Mouse (Mus musculus): Measurements from ENCODE around the gene Ptma. TPM values are rescaled to one million over a fixed set of nuclear protein-coding genes. Genes with fewer than 3 reads are reported as not detected.
A peak's percentile ranks its signal among the peaks of the same experiment; 100 is the strongest.
"Not testable (repeated sequence)": the region's sequence is repeated elsewhere in the genome, so short reads cannot be mapped to it uniquely, and the experiment has no call there.

The Ptma gene
- polyA plus RNA-seq, 2 experiments = 2,429 to 3,055 TPM

GRCm38 (mm10) chr1:86510266-86510665, 16.3 kb upstream of the Ptma start:
- TF ChIP-seq POLR2A (IDR thresholded peaks at IDR 0.05; ENCODE audit: borderline replicate concordance, extremely low read depth, insufficient read depth, insufficient read length) = no peak
- DNase-seq (ENCODE audit: low spot score) = no peak
- H3K27ac ChIP-seq (replicated peaks; ENCODE audit: low read depth, low read length) = no peak overlapping the region

DNA sequence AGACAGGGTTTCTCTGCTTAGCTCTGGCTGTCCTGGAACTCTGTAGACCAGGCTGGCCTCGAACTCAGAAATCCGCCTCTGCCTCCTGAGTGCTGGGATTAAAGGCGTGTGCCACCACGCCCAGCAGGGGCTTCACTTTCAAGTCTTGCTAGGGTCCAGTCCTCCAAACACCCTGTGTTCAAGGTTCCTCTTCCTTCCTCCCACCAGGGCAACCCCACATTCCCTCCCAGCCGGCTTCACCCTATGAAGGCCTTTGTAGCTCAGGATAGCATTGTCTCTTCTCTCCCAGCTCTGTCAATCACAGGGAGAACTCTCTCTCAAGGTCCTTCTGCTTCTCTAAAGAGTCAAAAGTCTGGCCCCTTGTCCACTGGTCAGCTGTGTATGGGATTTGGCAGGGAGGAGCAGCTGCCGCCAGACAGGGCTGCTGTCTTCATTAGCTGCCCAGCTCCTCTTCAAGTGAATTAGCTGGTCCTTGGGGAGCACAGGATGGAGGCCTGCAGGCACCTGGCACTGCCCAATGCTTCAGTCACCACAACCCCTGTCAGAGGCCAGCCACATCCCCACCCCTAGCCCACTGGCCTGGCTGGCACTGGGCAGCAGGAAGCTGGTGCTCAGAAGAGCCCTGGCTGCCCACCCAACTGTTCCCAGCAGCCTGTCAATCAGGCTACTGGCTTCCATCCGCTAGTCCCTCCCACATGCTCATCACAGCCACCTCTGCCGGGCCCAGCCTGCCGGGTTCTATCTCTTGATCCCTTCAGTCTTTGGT, 15.7 kb upstream of the Ptma start:
- peaks cover 16% of the 10 kb centered on the region for H3K4me1 ChIP-seq (ENCODE audit: control insufficient read depth, insufficient read depth, low read length)
- no peak for ATAC-seq (ENCODE audit: low FRiP score, low read depth)
- H3K4me2 ChIP-seq (replicated peaks; ENCODE audit: low read depth, low read length, severe bottlenecking) = no peak overlapping the region
- no peak for TF ChIP-seq POLR2A (IDR thresholded peaks at IDR 0.05; ENCODE audit: borderline replicate concordance, extremely low read depth, insufficient read depth, insufficient read length)
- no peak for DNase-seq (ENCODE audit: low spot score)
- H3K36me3 ChIP-seq (ENCODE audit: control insufficient read depth, insufficient read depth, low read length) = no peaks in the 10 kb centered on the region
- no peaks in the 10 kb centered on the region for H3K27me3 ChIP-seq (ENCODE audit: control insufficient read depth, insufficient read depth, low read length)
- H3K27ac ChIP-seq (replicated peaks; ENCODE audit: low read depth, low read length) = no peak overlapping the region
- H3K4me3 ChIP-seq (replicated peaks; ENCODE audit: low read length) = no peak overlapping the region
- no peaks in the 10 kb centered on the region for H3K9me3 ChIP-seq (ENCODE audit: control insufficient read depth, low read length)
- H3K9ac ChIP-seq (ENCODE audit: low read depth, low read length, severe bottlenecking) = no peak overlapping the region
- 73% methylated on average over 9 of the region's 9 CpGs for WGBS

More at GRCm38 (mm10) chr1:86510266-86510665, 16.3 kb upstream of the Ptma start:
- Histone ChIP-seq H3K4me3 (replicated peaks; ENCODE audit: low read length) (no peak overlapping the region), H3K27me3 (ENCODE audit: control insufficient read depth, insufficient read depth, low read length) (no peaks in the 10 kb centered on the region), H3K9ac (ENCODE audit: low read depth, low read length, severe bottlenecking) (no peak overlapping the region), H3K36me3 (ENCODE audit: control insufficient read depth, insufficient read depth, low read length) (no peaks in the 10 kb centered on the region), H3K9me3 (ENCODE audit: control insufficient read depth, low read length) (no peaks in the 10 kb centered on the region), H3K4me2 (replicated peaks; ENCODE audit: low read depth, low read length, severe bottlenecking) (no peak overlapping the region), H3K4me1 (ENCODE audit: control insufficient read depth, insufficient read depth, low read length) (peaks cover 20% of the 10 kb centered on the region)
- WGBS = 100% methylated on average over 1 of the region's 1 CpGs
- no peak for ATAC-seq (ENCODE audit: low FRiP score, low read depth)

- no peak for DNase-seq (ENCODE audit: low spot score)
Observed at GRCm38 (mm10) chr1:86512154-86512720, 14.3 kb upstream of the Ptma start.

DNA sequence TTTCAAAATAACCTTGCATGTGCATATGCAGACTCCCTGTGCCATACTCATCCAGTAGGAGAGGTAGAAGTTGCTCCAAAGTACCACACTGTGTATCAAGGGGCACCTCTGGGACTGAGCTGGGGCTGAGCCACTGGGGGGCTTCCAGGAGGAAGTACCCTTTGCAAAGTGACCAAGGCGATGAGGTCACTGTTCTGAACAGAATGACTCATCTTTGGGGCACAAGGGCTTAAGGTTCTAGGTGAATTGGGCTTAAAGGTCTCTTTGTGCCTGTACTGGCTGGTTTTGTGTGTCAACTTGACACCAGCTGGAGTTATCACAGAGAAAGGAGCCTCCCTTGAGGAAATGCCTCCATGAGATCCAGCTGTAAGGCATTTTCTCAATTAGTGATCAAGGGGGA, 13.5 kb upstream of the Ptma start:
- DNase-seq (ENCODE audit: low spot score); H3K4me3 ChIP-seq (replicated peaks; ENCODE audit: low read length); ATAC-seq (ENCODE audit: low FRiP score, low read depth); H3K9ac ChIP-seq (ENCODE audit: low read depth, low read length, severe bottlenecking); H3K4me2 ChIP-seq (replicated peaks; ENCODE audit: low read depth, low read length, severe bottlenecking); H3K9me3 ChIP-seq (ENCODE audit: control insufficient read depth, low read length); H3K36me3 ChIP-seq (ENCODE audit: control insufficient read depth, insufficient read depth, low read length); H3K27ac ChIP-seq (replicated peaks; ENCODE audit: low read depth, low read length); H3K27me3 ChIP-seq (ENCODE audit: control insufficient read depth, insufficient read depth, low read length): not testable (repeated sequence)
- 71% methylated on average over 1 of the region's 1 CpGs for WGBS
- peaks cover 12% of the 10 kb centered on the region for H3K4me1 ChIP-seq (ENCODE audit: control insufficient read depth, insufficient read depth, low read length)

More at GRCm38 (mm10) chr1:86512154-86512720, 14.3 kb upstream of the Ptma start:
- Histone ChIP-seq H3K27me3 (ENCODE audit: control insufficient read depth, insufficient read depth, low read length) (no peaks in the 10 kb centered on the region), H3K4me2 (replicated peaks; ENCODE audit: low read depth, low read length, severe bottlenecking) (no peak overlapping the region), H3K27ac (replicated peaks; ENCODE audit: low read depth, low read length) (no peak overlapping the region), H3K9me3 (ENCODE audit: control insufficient read depth, low read length) (no peaks in the 10 kb centered on the region), H3K4me3 (replicated peaks; ENCODE audit: low read length) (no peak overlapping the region), H3K4me1 (ENCODE audit: control insufficient read depth, insufficient read depth, low read length) (peaks cover 12% of the 10 kb centered on the region), H3K36me3 (ENCODE audit: control insufficient read depth, insufficient read depth, low read length) (no peaks in the 10 kb centered on the region), H3K9ac (ENCODE audit: low read depth, low read length, severe bottlenecking) (no peak overlapping the region)
- WGBS = 60% methylated on average over 4 of the region's 4 CpGs
- ATAC-seq (ENCODE audit: low FRiP score, low read depth) = no peak
- TF ChIP-seq POLR2A (IDR thresholded peaks at IDR 0.05; ENCODE audit: borderline replicate concordance, extremely low read depth, insufficient read depth, insufficient read length) = no peak

DNA sequence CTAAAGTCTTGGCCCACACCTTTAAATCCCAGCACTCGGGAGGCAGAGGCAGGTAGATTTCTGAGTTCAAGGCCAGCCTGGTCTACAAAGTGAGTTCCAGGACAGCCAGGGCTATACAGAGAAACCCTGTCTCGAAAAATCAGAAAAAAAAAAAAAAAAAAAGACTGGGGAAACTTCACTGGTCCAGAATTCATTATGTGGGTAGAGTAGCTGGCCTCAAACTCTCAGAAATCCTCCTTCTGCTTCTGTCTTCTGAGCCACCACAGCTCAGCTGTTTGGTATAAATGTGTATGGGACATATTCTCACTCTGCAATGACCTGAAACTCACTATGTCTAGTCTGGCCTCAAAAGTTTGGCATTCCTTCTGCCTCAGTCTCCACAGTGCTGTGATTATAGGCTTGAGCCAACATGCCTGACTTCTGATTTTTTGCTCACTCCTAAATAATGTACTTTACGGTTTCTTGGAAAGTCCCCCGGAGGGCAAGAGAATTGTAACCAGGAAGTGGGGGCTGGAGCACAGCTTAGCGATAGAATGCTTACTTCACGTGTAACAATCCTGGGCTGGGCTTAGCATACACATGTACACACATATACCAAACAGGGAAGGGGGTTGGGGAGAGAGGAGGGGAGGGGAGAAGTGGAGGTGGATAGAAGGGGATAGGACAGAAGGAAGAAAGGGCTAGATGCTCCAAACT, 10.7 kb upstream of the Ptma start:
- no peaks in the 10 kb centered on the region for H3K36me3 ChIP-seq (ENCODE audit: control insufficient read depth, insufficient read depth, low read length)
- DNase-seq (ENCODE audit: low spot score) (no peak), ATAC-seq (ENCODE audit: low FRiP score, low read depth) (peak; percentile 33; the same call in 1 of the 2 replicates)
- no peaks in the 10 kb centered on the region for H3K9me3 ChIP-seq (ENCODE audit: control insufficient read depth, low read length)
- H3K9ac ChIP-seq (ENCODE audit: low read depth, low read length, severe bottlenecking) = no peak overlapping the region
- 0 out of 2 replicates have a peak overlapping the region, but pooled peaks have one; percentile 50 for H3K27ac ChIP-seq (replicated peaks; ENCODE audit: low read depth, low read length)
- peaks cover 7% of the 10 kb centered on the region; the same call in 1 of the 2 replicates for H3K4me1 ChIP-seq (ENCODE audit: control insufficient read depth, insufficient read depth, low read length)
- WGBS = 32% methylated on average over 6 of the region's 6 CpGs
- H3K4me2 ChIP-seq (replicated peaks; ENCODE audit: low read depth, low read length, severe bottlenecking) = no peak overlapping the region
- H3K4me3 ChIP-seq (replicated peaks; ENCODE audit: low read length) = no peak overlapping the region
- H3K27me3 ChIP-seq (ENCODE audit: control insufficient read depth, insufficient read depth, low read length) = no peaks in the 10 kb centered on the region
- TF ChIP-seq POLR2A (IDR thresholded peaks at IDR 0.05; ENCODE audit: borderline replicate concordance, extremely low read depth, insufficient read depth, insufficient read length) = no peak
